Mouse (Mus musculus) common myeloid progenitor, adult 5-6 weeks (primary cell): Measurements from ENCODE around the gene 0610012G03Rik. TPM values are rescaled to one million over a fixed set of nuclear protein-coding genes. Genes with fewer than 3 reads are reported as not detected.

ENCODE experiments used
- ATAC-seq: replicated peaks from 2 replicates; pipeline ENCODE4 v1.8.0; 2016; ENCODE audit warnings: low read depth, mild to moderate bottlenecking, moderate TSS enrichment, inconsistent platforms; ENCODE audit not compliant: poor library complexity, severe bottlenecking
- total RNA-seq: library from RNA; stranded (forward); fragments of 200-1000, 187-1606 nt; gene quantifications from 2 replicates; pipeline ENCODE4 v1.2.3, GENCODE M21; 2017

0610012G03Rik gene
- total RNA-seq, 1 experiment from 2014 or later, result 14.6 TPM

GRCm38 (mm10) chr16:31933751-31934549 lies 14.3 kb downstream of the 0610012G03Rik start, which contains the start of gene Pigz:
Gene Pigz (plus strand): TSS chr16:31933851.
- ATAC-seq, result no peak

- ATAC-seq, result peak; percentile 90
Measured at GRCm38 (mm10) chr16:31932840-31933697, 15.2 kb downstream of the 0610012G03Rik start.

- no peak for ATAC-seq
Measured at GRCm38 (mm10) chr16:31932255-31932654, 16.0 kb downstream of the 0610012G03Rik start.

- no peak for ATAC-seq
Measured at GRCm38 (mm10) chr16:31931330-31931729, 17.0 kb downstream of the 0610012G03Rik start.

- no peak for ATAC-seq
Measured at GRCm38 (mm10) chr16:31927412-31927811, 20.9 kb downstream of the 0610012G03Rik start.

GRCm38 (mm10) chr16:31926547-31927182 lies 21.6 kb downstream of the 0610012G03Rik start:
- ATAC-seq, result no peak

GRCm38 (mm10) chr16:31926091-31926490 lies 22.2 kb downstream of the 0610012G03Rik start:
- no peak for ATAC-seq

- no peak for ATAC-seq
Measured at GRCm38 (mm10) chr16:31924368-31924767, 23.9 kb downstream of the 0610012G03Rik start.

- ATAC-seq, result peak; percentile 95
Measured at GRCm38 (mm10) chr16:31918248-31918724, 30.0 kb downstream of the 0610012G03Rik start.

GRCm38 (mm10) chr16:31917776-31918175 lies 30.5 kb downstream of the 0610012G03Rik start:
- no peak for ATAC-seq

GRCm38 (mm10) chr16:31910281-31910847 lies 37.9 kb downstream of the 0610012G03Rik start:
- no peak for ATAC-seq

- ATAC-seq, result no peak
Measured at GRCm38 (mm10) chr16:31908959-31909358, 39.3 kb downstream of the 0610012G03Rik start.

- peak; percentile 80 for ATAC-seq
Measured at GRCm38 (mm10) chr16:31906896-31907295, 41.4 kb downstream of the 0610012G03Rik start.

GRCm38 (mm10) chr16:31905891-31906825 lies 42.1 kb downstream of the 0610012G03Rik start:
- peak; percentile 22 for ATAC-seq

GRCm38 (mm10) chr16:31905331-31905730 lies 43.0 kb downstream of the 0610012G03Rik start:
- ATAC-seq, result no peak

- no peak for ATAC-seq
Measured at GRCm38 (mm10) chr16:31903239-31903638, 45.1 kb downstream of the 0610012G03Rik start.

GRCm38 (mm10) chr16:31901886-31902285 lies 46.4 kb downstream of the 0610012G03Rik start:
- ATAC-seq, result no peak

GRCm38 (mm10) chr16:31898546-31899326 lies 49.6 kb downstream of the 0610012G03Rik start:
- ATAC-seq, result no peak
